Mouse (Mus musculus) cerebellum, adult 18-20 months (tissue): ENCODE results near the gene Gm47841.

ENCODE experiments used
- DNase-seq, 2 experiments: peaks; one replicate each; pipeline ENCODE4 v3.0.0; 2021

The Gm47841 gene

GRCm38 (mm10) chr15:101074067-101074466, 26.9 kb upstream of the Gm47841 start:
- DNase-seq: no peak

- no peak for DNase-seq
Observed at GRCm38 (mm10) chr15:101072736-101073135, 25.5 kb upstream of the Gm47841 start.

GRCm38 (mm10) chr15:101070762-101071161, 23.6 kb upstream of the Gm47841 start:
- no peak for DNase-seq

- no peak for DNase-seq
Observed at GRCm38 (mm10) chr15:101069641-101070190, 22.5 kb upstream of the Gm47841 start.

GRCm38 (mm10) chr15:101068671-101069070, 21.5 kb upstream of the Gm47841 start:
- DNase-seq: no peak

- DNase-seq: no peak
Observed at GRCm38 (mm10) chr15:101068029-101068428, 20.8 kb upstream of the Gm47841 start.

- DNase-seq: no peak
Observed at GRCm38 (mm10) chr15:101066920-101067696, 19.9 kb upstream of the Gm47841 start.

- no peak for DNase-seq
Observed at GRCm38 (mm10) chr15:101066364-101066847, 19.2 kb upstream of the Gm47841 start.

GRCm38 (mm10) chr15:101065069-101065468, 17.9 kb upstream of the Gm47841 start:
- DNase-seq: peak; percentile 16 to 27

- no peak for DNase-seq
Observed at GRCm38 (mm10) chr15:101060280-101060852, 13.2 kb upstream of the Gm47841 start.

- no peak for DNase-seq
Observed at GRCm38 (mm10) chr15:101059570-101060279, 12.5 kb upstream of the Gm47841 start.

- DNase-seq: peak; percentile 36 to 37
Observed at GRCm38 (mm10) chr15:101056225-101056624, 9.0 kb upstream of the Gm47841 start.

GRCm38 (mm10) chr15:101054541-101054940, 7.3 kb upstream of the Gm47841 start:
- DNase-seq: no peak

- DNase-seq: no peak
Observed at GRCm38 (mm10) chr15:101053832-101054459, 6.7 kb upstream of the Gm47841 start.

GRCm38 (mm10) chr15:101052560-101053501, 5.6 kb upstream of the Gm47841 start:
- no peak for DNase-seq

GRCm38 (mm10) chr15:101051869-101052268, 4.7 kb upstream of the Gm47841 start:
- no peak for DNase-seq

GRCm38 (mm10) chr15:101048338-101048896, 1.2 kb upstream of the Gm47841 start:
- DNase-seq: no peak

- peak; percentile 13 to 30 for DNase-seq
Observed at GRCm38 (mm10) chr15:101046527-101047193, 537 bp downstream of the Gm47841 start.

GRCm38 (mm10) chr15:101046039-101046526, 1.1 kb downstream of the Gm47841 start:
- no peak for DNase-seq

- DNase-seq: no peak
Observed at GRCm38 (mm10) chr15:101044531-101044930, 2.7 kb downstream of the Gm47841 start.

GRCm38 (mm10) chr15:101042613-101043012, 4.6 kb downstream of the Gm47841 start:
- DNase-seq: peak; percentile 66 to 74
